Mouse (Mus musculus): ENCODE measurements at regions not wholly inside any gene's neighbourhood (a gene's known extent, or its start where the extent isn't known, plus 50 kb on each side); places are given as distances from the start of the nearest gene placed in this dataset.

- DNase-seq (ENCODE audit: low spot score): peak; percentile 36
- no peak overlapping the region for H3K9ac ChIP-seq (ENCODE audit: low read depth, low read length)
- no peak overlapping the region for H3K4me3 ChIP-seq (ENCODE audit: low read depth, low read length)
- 51% methylated on average over 16 of the region's 16 CpGs for WGBS
- H3K4me1 ChIP-seq (ENCODE audit: control insufficient read depth, insufficient read depth, low read length): no peaks in the 10 kb centered on the region
- no peak for ATAC-seq (ENCODE audit: low read depth)
- H3K27ac ChIP-seq (replicated peaks; ENCODE audit: low read depth, low read length): peak overlapping the region; percentile 63
- H3K27me3 ChIP-seq (replicated peaks; ENCODE audit: control insufficient read depth, insufficient read depth, low read length): no peaks in the 10 kb centered on the region
- H3K4me2 ChIP-seq (ENCODE audit: low read depth, low read length): no peak overlapping the region
- no peaks in the 10 kb centered on the region for H3K9me3 ChIP-seq (ENCODE audit: control insufficient read depth, low read length)
- no peaks in the 10 kb centered on the region for H3K36me3 ChIP-seq (ENCODE audit: control insufficient read depth, insufficient read depth, low read length)
Measured at GRCm38 (mm10) chr1:179866056-179866772, 62.7 kb upstream of the Ahctf1 start.

DNA sequence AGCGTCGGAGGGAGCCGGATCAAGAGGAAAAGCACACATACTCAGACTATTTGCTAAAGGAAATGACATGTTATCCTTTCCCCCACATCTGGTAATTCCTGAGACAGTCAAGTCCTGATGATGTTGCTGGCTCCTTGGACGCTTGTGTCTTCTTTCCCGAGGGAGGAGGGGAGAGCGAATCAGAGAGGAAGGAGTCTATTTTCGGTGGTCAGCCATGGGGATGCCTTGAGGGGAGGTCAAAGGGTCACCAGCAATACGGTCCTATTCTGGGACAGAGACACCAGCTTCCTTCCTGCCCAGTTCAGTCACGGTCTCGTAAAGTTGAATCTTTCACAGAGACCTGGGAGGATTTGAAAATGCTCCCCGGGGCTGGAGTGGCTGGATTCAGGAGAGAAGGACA, 62.1 kb upstream of the Ahctf1 start:
- no peak overlapping the region for H3K4me3 ChIP-seq (ENCODE audit: low read depth, low read length)
- H3K27ac ChIP-seq (replicated peaks; ENCODE audit: low read depth, low read length): peak overlapping the region; percentile 63
- no peak for ATAC-seq (ENCODE audit: low read depth)
- H3K36me3 ChIP-seq (ENCODE audit: control insufficient read depth, insufficient read depth, low read length): no peaks in the 10 kb centered on the region
- DNase-seq (ENCODE audit: low spot score): peak; percentile 50
- no peaks in the 10 kb centered on the region for H3K9me3 ChIP-seq (ENCODE audit: control insufficient read depth, low read length)
- no peaks in the 10 kb centered on the region for H3K4me1 ChIP-seq (ENCODE audit: control insufficient read depth, insufficient read depth, low read length)
- H3K9ac ChIP-seq (ENCODE audit: low read depth, low read length): no peak overlapping the region
- no peaks in the 10 kb centered on the region for H3K27me3 ChIP-seq (replicated peaks; ENCODE audit: control insufficient read depth, insufficient read depth, low read length)
- no peak overlapping the region for H3K4me2 ChIP-seq (ENCODE audit: low read depth, low read length)
- 21% methylated on average over 11 of the region's 11 CpGs for WGBS

- H3K27me3 ChIP-seq (replicated peaks; ENCODE audit: control insufficient read depth, insufficient read depth, low read length): no peaks in the 10 kb centered on the region
- no peak overlapping the region for H3K4me2 ChIP-seq (ENCODE audit: low read depth, low read length)
- no peaks in the 10 kb centered on the region for H3K9me3 ChIP-seq (ENCODE audit: control insufficient read depth, low read length)
- H3K4me1 ChIP-seq (ENCODE audit: control insufficient read depth, insufficient read depth, low read length): no peaks in the 10 kb centered on the region
- DNase-seq (ENCODE audit: low spot score) (no peak), ATAC-seq (ENCODE audit: low read depth) (no peak)
- no peak overlapping the region for H3K9ac ChIP-seq (ENCODE audit: low read depth, low read length)
- WGBS: 89% methylated on average over 5 of the region's 5 CpGs
- no peaks in the 10 kb centered on the region for H3K36me3 ChIP-seq (ENCODE audit: control insufficient read depth, insufficient read depth, low read length)
- no peak overlapping the region for H3K27ac ChIP-seq (replicated peaks; ENCODE audit: low read depth, low read length)
- no peak overlapping the region for H3K4me3 ChIP-seq (ENCODE audit: low read depth, low read length)
Measured at GRCm38 (mm10) chr1:179864537-179865226, 61.2 kb upstream of the Ahctf1 start.

DNA sequence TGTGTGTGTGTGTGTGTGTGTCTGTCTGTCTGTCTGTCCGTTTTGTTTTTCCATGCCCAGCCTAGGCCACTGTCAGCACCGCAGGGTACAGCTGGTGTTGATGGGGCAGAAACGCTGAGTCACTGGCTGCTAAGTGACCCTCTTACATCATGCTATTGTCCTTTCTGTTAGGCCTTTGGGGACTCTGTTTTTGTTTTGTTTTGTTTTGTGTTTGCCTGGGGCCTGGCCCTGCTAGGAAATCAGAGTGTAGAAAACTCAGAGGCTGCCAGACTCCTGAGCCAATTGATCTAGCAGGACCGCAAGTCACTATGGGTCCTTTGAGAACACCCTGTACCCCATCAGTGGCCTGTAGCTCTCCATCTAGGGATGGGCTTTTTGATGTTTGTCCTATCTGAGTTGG, 59.9 kb upstream of the Ahctf1 start:
- ATAC-seq (ENCODE audit: low read depth) (no peak), DNase-seq (ENCODE audit: low spot score) (no peak)
- no peaks in the 10 kb centered on the region for H3K36me3 ChIP-seq (ENCODE audit: control insufficient read depth, insufficient read depth, low read length)
- H3K4me1 ChIP-seq (ENCODE audit: control insufficient read depth, insufficient read depth, low read length): no peaks in the 10 kb centered on the region
- H3K9ac ChIP-seq (ENCODE audit: low read depth, low read length): no peak overlapping the region
- no peak overlapping the region for H3K4me2 ChIP-seq (ENCODE audit: low read depth, low read length)
- no peak overlapping the region for H3K4me3 ChIP-seq (ENCODE audit: low read depth, low read length)
- no peaks in the 10 kb centered on the region for H3K9me3 ChIP-seq (ENCODE audit: control insufficient read depth, low read length)
- no peak overlapping the region for H3K27ac ChIP-seq (replicated peaks; ENCODE audit: low read depth, low read length)
- no peaks in the 10 kb centered on the region for H3K27me3 ChIP-seq (replicated peaks; ENCODE audit: control insufficient read depth, insufficient read depth, low read length)
- 55% methylated on average over 4 of the region's 4 CpGs for WGBS

DNA sequence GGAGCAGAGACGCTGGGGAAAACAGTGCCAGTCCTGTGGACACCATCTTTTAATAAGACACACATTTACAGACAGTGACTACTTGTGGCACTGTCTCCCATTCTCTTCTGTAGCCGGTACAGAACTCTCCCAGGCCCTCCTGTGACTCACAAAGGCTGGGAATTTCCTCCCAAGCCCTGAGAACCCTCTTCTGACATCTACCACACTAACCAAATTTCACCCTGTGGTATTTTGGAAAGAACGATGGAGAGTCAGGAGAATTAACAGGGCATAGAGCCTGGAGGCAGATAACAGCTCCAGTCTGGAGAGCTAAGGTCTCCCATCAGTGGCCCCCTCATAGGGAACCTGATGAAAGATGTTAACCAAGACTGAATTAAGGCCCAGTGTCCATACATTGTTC, 59.5 kb upstream of the Ahctf1 start:
- no peaks in the 10 kb centered on the region for H3K36me3 ChIP-seq (ENCODE audit: control insufficient read depth, insufficient read depth, low read length)
- H3K4me1 ChIP-seq (ENCODE audit: control insufficient read depth, insufficient read depth, low read length): no peaks in the 10 kb centered on the region
- ATAC-seq (ENCODE audit: low read depth) (no peak), DNase-seq (ENCODE audit: low spot score) (no peak)
- H3K9me3 ChIP-seq (ENCODE audit: control insufficient read depth, low read length): no peaks in the 10 kb centered on the region
- H3K9ac ChIP-seq (ENCODE audit: low read depth, low read length): no peak overlapping the region
- no peaks in the 10 kb centered on the region for H3K27me3 ChIP-seq (replicated peaks; ENCODE audit: control insufficient read depth, insufficient read depth, low read length)
- no peak overlapping the region for H3K4me3 ChIP-seq (ENCODE audit: low read depth, low read length)
- 55% methylated on average over 3 of the region's 3 CpGs for WGBS
- H3K27ac ChIP-seq (replicated peaks; ENCODE audit: low read depth, low read length): no peak overlapping the region
- no peak overlapping the region for H3K4me2 ChIP-seq (ENCODE audit: low read depth, low read length)

GRCm38 (mm10) chr1:179861776-179862175, 58.3 kb upstream of the Ahctf1 start:
- no peak overlapping the region for H3K9ac ChIP-seq (ENCODE audit: low read depth, low read length)
- no peaks in the 10 kb centered on the region for H3K4me1 ChIP-seq (ENCODE audit: control insufficient read depth, insufficient read depth, low read length)
- DNase-seq (ENCODE audit: low spot score) (no peak), ATAC-seq (ENCODE audit: low read depth) (no peak)
- H3K27me3 ChIP-seq (replicated peaks; ENCODE audit: control insufficient read depth, insufficient read depth, low read length): no peaks in the 10 kb centered on the region
- no peak overlapping the region for H3K27ac ChIP-seq (replicated peaks; ENCODE audit: low read depth, low read length)
- no peak overlapping the region for H3K4me2 ChIP-seq (ENCODE audit: low read depth, low read length)
- no peaks in the 10 kb centered on the region for H3K36me3 ChIP-seq (ENCODE audit: control insufficient read depth, insufficient read depth, low read length)
- no peak overlapping the region for H3K4me3 ChIP-seq (ENCODE audit: low read depth, low read length)
- H3K9me3 ChIP-seq (ENCODE audit: control insufficient read depth, low read length): no peaks in the 10 kb centered on the region
- 69% methylated on average over 3 of the region's 3 CpGs for WGBS

DNA sequence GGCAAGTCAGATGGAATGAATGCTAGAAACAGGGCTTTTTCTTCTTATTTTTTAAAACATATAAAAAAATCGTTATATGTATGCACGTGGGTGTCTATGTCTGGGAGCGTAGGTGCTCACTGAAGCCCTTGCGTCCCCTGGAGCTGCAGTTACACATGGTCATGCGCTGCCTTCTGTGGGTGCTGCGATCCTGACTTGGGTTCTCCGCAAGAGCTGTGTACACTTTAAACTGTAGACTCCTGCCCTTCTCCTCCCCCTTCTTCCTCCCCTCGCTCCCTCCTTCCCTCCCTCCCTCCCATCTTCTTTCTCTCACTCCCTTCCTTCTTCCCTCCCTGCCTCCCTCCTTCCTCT, 56.0 kb upstream of the Ahctf1 start:
- H3K27me3 ChIP-seq (replicated peaks; ENCODE audit: control insufficient read depth, insufficient read depth, low read length): no peaks in the 10 kb centered on the region
- H3K36me3 ChIP-seq (ENCODE audit: control insufficient read depth, insufficient read depth, low read length): no peaks in the 10 kb centered on the region
- ATAC-seq (ENCODE audit: low read depth) (no peak), DNase-seq (ENCODE audit: low spot score) (no peak)
- no peaks in the 10 kb centered on the region for H3K9me3 ChIP-seq (ENCODE audit: control insufficient read depth, low read length)
- no peak overlapping the region for H3K4me3 ChIP-seq (ENCODE audit: low read depth, low read length)
- H3K4me1 ChIP-seq (ENCODE audit: control insufficient read depth, insufficient read depth, low read length): no peaks in the 10 kb centered on the region
- H3K9ac ChIP-seq (ENCODE audit: low read depth, low read length): no peak overlapping the region
- WGBS: 72% methylated on average over 8 of the region's 8 CpGs
- H3K27ac ChIP-seq (replicated peaks; ENCODE audit: low read depth, low read length): no peak overlapping the region
- H3K4me2 ChIP-seq (ENCODE audit: low read depth, low read length): no peak overlapping the region

DNA sequence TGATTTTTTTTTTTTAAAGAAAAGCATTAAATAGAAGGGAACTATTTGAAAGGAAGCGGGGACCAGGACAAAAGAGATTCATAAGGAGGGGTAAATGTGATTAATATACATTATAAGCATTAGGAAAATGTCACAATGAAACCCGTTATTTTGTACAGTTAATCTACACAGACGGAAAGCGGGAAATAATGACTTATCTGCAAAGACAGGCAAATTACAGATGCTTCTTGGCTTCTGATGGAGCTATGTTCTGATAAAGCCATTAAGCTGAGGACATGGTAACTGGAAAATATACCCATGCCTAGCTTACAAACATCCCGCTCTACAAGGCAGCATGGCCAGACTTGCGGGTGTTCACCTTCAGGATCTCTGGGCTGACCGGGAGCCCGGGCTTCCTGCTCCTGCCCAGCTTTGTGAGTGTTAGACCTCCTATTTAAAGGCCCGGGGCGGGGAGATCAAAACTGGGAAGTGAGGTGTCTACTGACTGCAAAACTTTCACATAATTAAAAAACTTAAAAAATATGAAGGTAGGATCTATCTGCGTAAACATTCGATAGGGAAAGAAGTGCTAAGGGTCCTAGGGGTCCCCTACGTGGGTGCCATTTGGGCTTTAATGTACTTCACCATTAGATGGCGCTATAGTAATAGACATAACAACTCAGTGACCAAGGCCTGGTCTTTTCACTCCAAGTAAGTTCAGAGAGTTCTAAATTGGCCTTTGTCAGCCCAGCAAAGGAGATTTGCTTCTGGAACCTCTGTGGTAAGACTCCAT, 55.5 kb upstream of the Ahctf1 start:
- 0 out of 2 replicates have a peak overlapping the region, but pooled peaks have one; percentile 6 for H3K4me2 ChIP-seq (ENCODE audit: low read depth, low read length)
- no peak overlapping the region for H3K9ac ChIP-seq (ENCODE audit: low read depth, low read length)
- H3K4me1 ChIP-seq (ENCODE audit: control insufficient read depth, insufficient read depth, low read length): no peaks in the 10 kb centered on the region
- peak; percentile 87 for DNase-seq (ENCODE audit: low spot score)
- 42% methylated on average over 14 of the region's 14 CpGs for WGBS
- H3K27ac ChIP-seq (replicated peaks; ENCODE audit: low read depth, low read length): no peak overlapping the region
- no peaks in the 10 kb centered on the region for H3K36me3 ChIP-seq (ENCODE audit: control insufficient read depth, insufficient read depth, low read length)
- H3K9me3 ChIP-seq (ENCODE audit: control insufficient read depth, low read length): no peaks in the 10 kb centered on the region
- no peaks in the 10 kb centered on the region for H3K27me3 ChIP-seq (replicated peaks; ENCODE audit: control insufficient read depth, insufficient read depth, low read length)
- no peak overlapping the region for H3K4me3 ChIP-seq (ENCODE audit: low read depth, low read length)
- ATAC-seq (ENCODE audit: low read depth): peak; percentile 87
